22 mouse cellular contexts compared by ENCODE assay signal in genomic region chr15:10735948-10736347, GRCm38 (mm10).
"Had no signal": no experiment of that assay in that cellular context is flagged by ENCODE, and none has a peak within 500 bp of the region (broad histone marks: within the 10 kb centered on the region; RNA-seq: fewer than 3 reads in every experiment).

No protein-coding gene starts in this region.

- H3K9ac ChIP-seq: limb, embryonic 12.5 days; liver, embryonic 13.5 days; neural tube, embryonic 12.5 days; neural tube, embryonic 15.5 days had no signal

- H3K4me3 ChIP-seq: layer of hippocampus, adult 2 months; limb, embryonic 12.5 days; liver, embryonic 13.5 days; neural tube, embryonic 12.5 days; neural tube, embryonic 15.5 days had no signal

- DNase-seq: kidney, adult 9 months; kidney, postnatal 25 days; layer of hippocampus, adult 9-11 months; liver; liver, embryonic 13.5 days; lung, adult 2 months; lung, postnatal 14 days; lung, postnatal 4 days; midbrain, embryonic 14.5 days; right cerebral cortex, adult 18-20 months; right cerebral cortex, postnatal 14 days; right cerebral cortex, postnatal 4 days; thymus, adult 2 months; thymus, postnatal 14 days; thymus, postnatal 4 days had no signal

- H3K4me2 ChIP-seq: limb, embryonic 12.5 days; liver, embryonic 13.5 days; midbrain, embryonic 11.5 days; neural tube, embryonic 12.5 days; neural tube, embryonic 15.5 days had no signal

- H3K36me3 ChIP-seq: limb, embryonic 12.5 days; liver, embryonic 13.5 days; neural tube, embryonic 12.5 days; neural tube, embryonic 15.5 days had no signal

- H3K9me3 ChIP-seq: limb, embryonic 12.5 days; liver, embryonic 13.5 days; neural tube, embryonic 12.5 days; neural tube, embryonic 15.5 days had no signal

- H3K4me1 ChIP-seq: liver, embryonic 13.5 days; neural tube, embryonic 12.5 days; neural tube, embryonic 15.5 days had no signal

- H3K27ac ChIP-seq: kidney, postnatal 0 days; layer of hippocampus, adult 2 months; limb, embryonic 12.5 days; liver, embryonic 13.5 days; neural tube, embryonic 12.5 days; neural tube, embryonic 15.5 days; stomach, postnatal 0 days had no signal

- H3K27me3 ChIP-seq: limb, embryonic 12.5 days; liver, embryonic 13.5 days; neural tube, embryonic 12.5 days; neural tube, embryonic 15.5 days had no signal
